Mouse (Mus musculus) megakaryocyte, embryonic 14.5 days (primary cell): ENCODE measurements at regions not wholly inside any gene's neighbourhood (a gene's known extent, or its start where the extent isn't known, plus 50 kb on each side); places are given as distances from the start of the nearest gene placed in this dataset.

Experiments used
- H3K27me3 ChIP-seq: replicated peaks from 2 replicates; pipeline ENCODE3; 2012; ENCODE audit warnings: inconsistent platforms
- H3K36me3 ChIP-seq: replicated peaks from 2 replicates; pipeline ENCODE3; 2012; ENCODE audit warnings: low read length, inconsistent platforms, mixed read lengths
- H3K4me1 ChIP-seq: 2 replicates; pipeline ENCODE4 v1.6.1; 2012; ENCODE audit warnings: inconsistent platforms
- H3K4me3 ChIP-seq: replicated peaks from 2 replicates; pipeline ENCODE3; 2012; ENCODE audit warnings: moderate library complexity, mild to moderate bottlenecking, inconsistent platforms
- H3K9me3 ChIP-seq: 2 replicates; pipeline ENCODE4 v1.6.1; 2012; ENCODE audit warnings: inconsistent platforms
- FLI1 ChIP-seq: IDR thresholded peaks from 2 replicates; pipeline ENCODE4 v1.6.1; 2012; ENCODE audit warnings: low read length, inconsistent platforms, mixed read lengths
- GATA1 ChIP-seq: IDR thresholded peaks from 3 replicates; pipeline ENCODE4 v1.6.1; 2012; ENCODE audit warnings: mixed read lengths, low read length, inconsistent platforms, borderline replicate concordance

DNA sequence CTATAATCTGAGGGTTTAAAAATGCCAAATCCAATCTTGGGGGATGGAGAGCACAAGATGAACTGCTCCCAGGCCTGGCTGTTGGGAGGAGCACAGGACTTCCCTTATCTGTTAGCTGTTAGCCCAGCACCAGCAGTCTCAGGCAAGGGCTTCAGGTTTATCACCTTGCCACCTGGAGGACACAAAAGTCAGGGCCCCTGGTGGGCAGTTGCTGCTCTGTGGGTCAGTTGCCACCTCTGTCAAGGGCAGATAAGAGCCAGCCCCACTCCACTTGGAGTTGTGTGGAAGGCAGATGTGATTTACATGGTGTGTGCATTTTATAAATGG is 269.7 kb upstream of the Myt1l start:
- no peak for TF ChIP-seq FLI1
- TF ChIP-seq GATA1 = no peak
- H3K27me3 ChIP-seq = no peaks in the 10 kb centered on the region
- H3K36me3 ChIP-seq = no peaks in the 10 kb centered on the region
- peaks cover 2% of the 10 kb centered on the region; the same call in 1 of the 2 replicates for H3K9me3 ChIP-seq
- H3K4me3 ChIP-seq = no peak overlapping the region
- no peaks in the 10 kb centered on the region for H3K4me1 ChIP-seq

DNA sequence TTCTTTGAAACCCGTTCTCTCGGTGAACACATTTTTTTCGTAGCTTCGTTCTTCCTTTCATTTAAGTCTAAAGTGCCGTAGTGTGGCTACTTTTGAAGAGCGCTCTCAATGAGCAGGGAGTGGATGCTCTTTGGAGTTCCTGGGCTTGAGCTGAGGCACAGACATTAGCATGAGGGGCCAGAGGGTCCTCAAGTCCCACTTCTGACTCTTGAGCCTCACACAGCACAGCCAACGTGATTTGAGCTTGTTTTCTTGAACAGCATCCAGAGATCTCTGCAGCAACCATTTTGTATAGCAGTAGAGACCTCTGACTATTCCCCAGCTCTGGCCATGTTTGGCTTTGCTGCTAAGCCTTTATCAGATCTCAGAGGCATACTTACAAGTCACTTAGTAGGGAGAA is 269.2 kb upstream of the Myt1l start:
- no peaks in the 10 kb centered on the region for H3K27me3 ChIP-seq
- TF ChIP-seq FLI1 = no peak
- no peak for TF ChIP-seq GATA1
- H3K9me3 ChIP-seq = peaks cover 2% of the 10 kb centered on the region; the same call in 1 of the 2 replicates
- H3K36me3 ChIP-seq = no peaks in the 10 kb centered on the region
- H3K4me1 ChIP-seq = no peaks in the 10 kb centered on the region
- no peak overlapping the region for H3K4me3 ChIP-seq

DNA sequence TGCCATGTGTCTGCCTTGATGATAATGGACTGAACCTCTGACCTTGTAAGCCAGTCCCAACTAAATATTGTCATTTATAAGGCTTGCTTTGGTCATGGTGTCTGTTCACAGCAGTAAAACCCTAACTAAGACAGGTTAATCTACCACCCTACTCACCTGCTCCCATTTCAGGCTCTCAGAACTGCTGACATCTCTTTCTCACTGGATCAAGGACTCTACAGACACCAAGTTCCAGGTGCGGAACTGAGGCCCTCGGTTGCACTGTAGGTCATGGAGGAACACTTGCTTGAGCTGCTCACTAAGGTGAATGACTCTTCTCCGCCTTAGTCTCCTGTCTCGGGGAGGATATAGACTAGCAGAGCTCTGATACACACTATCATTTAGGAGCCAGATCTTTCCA is 254.0 kb upstream of the Myt1l start:
- no peaks in the 10 kb centered on the region for H3K4me1 ChIP-seq
- H3K27me3 ChIP-seq = no peaks in the 10 kb centered on the region
- H3K9me3 ChIP-seq = peaks cover 48% of the 10 kb centered on the region
- no peak for TF ChIP-seq GATA1
- no peak for TF ChIP-seq FLI1
- no peak overlapping the region for H3K4me3 ChIP-seq
- no peaks in the 10 kb centered on the region for H3K36me3 ChIP-seq

DNA sequence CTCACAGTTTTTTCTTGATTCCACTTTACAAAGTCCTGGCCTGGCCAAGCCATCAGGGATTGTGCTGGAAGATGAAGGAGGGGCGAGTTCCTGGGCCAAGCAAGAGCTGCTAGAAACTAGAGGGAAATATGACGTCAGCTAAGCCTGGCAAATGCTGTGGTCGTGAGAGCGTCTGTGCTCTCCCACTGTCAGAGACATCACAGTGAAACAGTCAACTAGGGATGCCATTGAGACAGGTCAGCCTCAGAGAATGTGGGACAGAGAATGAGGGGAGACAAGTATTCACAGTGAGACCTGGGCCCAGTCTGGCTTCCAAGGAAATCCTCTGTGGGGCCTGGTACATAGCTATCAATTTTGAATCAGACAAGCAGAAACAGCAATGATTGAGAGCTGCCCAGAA is 252.5 kb upstream of the Myt1l start:
- Histone ChIP-seq H3K9me3 (peaks cover 49% of the 10 kb centered on the region), H3K4me1 (no peaks in the 10 kb centered on the region), H3K36me3 (no peaks in the 10 kb centered on the region), H3K4me3 (no peak overlapping the region), H3K27me3 (peaks cover 7% of the 10 kb centered on the region)
- TF ChIP-seq GATA1 (no peak), FLI1 (no peak)

DNA sequence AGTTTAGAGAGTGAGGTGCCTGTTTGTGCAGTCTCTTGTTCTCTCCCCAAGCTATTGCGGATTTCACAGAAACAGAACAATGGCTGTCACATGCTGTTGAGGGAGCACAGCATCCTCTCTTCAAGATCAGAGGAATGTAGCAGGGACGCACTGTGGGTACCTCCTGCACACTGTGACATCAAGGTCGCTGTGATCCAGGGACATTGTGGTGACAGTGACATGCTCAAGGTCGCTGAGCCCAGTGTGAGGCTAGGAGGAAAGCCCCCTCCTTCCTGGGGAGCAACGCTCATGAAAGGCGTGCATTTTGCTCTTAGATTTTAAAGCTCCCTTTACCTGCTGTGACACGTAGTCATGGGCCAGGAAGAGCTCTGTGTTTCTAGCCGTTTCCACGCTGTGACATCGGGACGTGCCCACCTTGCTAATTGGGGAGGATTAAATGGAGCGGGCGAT is 248.5 kb upstream of the Myt1l start:
- Histone ChIP-seq H3K4me3 (peak overlapping the region; percentile 62), H3K36me3 (no peaks in the 10 kb centered on the region), H3K4me1 (no peaks in the 10 kb centered on the region), H3K9me3 (peaks cover 37% of the 10 kb centered on the region), H3K27me3 (peaks cover 11% of the 10 kb centered on the region)
- TF ChIP-seq GATA1 (no peak), FLI1 (no peak)

DNA sequence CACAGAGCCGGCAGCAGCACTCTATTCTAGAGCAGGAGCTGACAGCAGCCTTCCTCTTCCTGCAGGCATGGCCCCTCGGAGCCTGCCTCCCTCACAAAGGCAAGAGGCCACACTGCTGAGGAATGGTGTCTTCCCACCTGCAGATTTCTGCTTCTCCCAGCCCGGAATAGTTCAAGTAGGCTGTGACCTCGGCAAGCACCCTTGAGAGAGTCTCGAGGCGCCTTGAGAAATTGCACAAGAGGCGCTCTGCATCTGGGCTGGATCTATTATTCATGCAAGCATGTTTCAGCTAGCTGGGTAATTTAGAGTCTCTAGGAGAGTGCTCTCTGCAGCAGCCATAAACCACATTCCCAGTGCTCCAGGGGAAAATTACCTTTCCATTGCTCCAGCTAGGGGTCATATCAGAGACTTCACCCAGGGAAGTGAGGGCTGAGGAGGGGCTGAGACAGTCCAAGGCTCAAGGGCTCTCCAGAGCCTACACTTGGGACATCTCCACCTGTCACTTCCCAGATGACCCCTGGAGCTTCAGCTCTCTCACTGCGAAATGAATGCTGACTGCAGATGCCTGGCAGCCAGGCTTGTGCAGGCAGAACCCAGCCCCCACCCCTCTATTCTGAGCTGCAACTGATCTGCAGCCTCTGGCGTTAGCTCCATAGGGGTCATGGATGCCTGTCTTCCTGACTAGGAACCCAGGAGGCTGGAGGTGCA is 247.9 kb upstream of the Myt1l start:
- TF ChIP-seq GATA1 = no peak
- TF ChIP-seq FLI1 = no peak
- Histone ChIP-seq H3K4me3 (no peak overlapping the region), H3K4me1 (no peaks in the 10 kb centered on the region), H3K9me3 (peaks cover 35% of the 10 kb centered on the region), H3K27me3 (peaks cover 11% of the 10 kb centered on the region), H3K36me3 (no peaks in the 10 kb centered on the region)

DNA sequence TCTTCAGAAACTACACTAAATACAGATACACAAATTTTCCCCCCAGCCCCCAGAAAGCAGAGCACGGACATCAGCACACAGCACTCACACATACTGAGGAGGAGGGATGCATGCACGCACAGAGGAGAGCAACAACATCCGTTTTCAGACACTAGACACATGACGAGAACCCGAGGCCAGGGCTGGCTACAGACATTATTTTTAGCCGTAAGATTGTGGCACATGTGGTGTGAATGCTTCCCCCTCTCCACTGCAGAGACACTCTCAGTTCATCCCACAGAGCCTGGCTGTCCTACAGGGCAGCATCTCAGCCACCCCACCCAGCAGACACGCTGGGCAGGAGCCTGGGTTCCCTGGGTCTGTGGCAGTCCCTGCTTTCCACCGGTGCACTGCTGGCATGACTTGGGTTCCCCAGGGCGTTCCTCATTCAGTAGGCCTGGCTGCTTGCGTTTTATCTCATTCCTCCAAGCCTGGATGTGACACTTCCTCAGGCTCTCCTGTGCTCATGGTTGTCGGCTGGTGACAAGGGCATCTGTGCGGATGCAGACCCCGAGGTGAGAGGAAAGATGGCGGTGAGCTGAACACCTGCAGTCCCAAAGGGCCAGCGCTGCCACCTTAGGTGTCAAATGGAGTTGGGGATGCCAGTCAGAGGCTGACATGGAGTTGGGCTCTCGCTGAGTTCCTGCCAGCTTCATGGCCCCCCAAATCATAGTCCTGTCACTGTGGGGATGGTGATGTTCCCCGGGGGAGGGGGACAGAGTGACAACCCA is 247.1 kb upstream of the Myt1l start:
- TF ChIP-seq GATA1 = no peak
- no peak for TF ChIP-seq FLI1
- Histone ChIP-seq H3K9me3 (peaks cover 27% of the 10 kb centered on the region), H3K4me3 (no peak overlapping the region), H3K36me3 (no peaks in the 10 kb centered on the region), H3K27me3 (peaks cover 11% of the 10 kb centered on the region), H3K4me1 (no peaks in the 10 kb centered on the region)

DNA sequence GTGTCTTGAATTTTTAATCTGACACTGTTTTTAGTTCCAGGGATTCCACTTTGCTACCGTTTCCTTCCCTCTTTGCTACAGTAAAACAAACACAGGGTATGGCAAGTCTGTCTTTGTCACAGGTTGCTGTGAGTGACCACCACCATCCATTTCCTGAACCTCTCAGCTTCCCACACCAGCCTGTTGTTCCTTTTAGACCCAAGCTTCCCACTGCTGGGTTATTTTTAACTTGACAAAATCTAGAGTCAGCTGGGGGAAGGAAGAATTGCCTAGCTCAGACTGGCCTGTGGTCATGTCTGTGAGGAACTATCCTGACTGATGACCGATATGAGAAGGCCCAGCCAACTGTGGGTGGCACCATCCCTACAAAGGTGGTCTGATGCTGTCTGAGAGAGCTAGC is 239.4 kb upstream of the Myt1l start:
- Histone ChIP-seq H3K27me3 (no peaks in the 10 kb centered on the region), H3K4me1 (peaks cover 8% of the 10 kb centered on the region), H3K36me3 (no peaks in the 10 kb centered on the region), H3K9me3 (peaks cover 6% of the 10 kb centered on the region; the same call in 1 of the 2 replicates), H3K4me3 (no peak overlapping the region)
- TF ChIP-seq GATA1 = no peak
- no peak for TF ChIP-seq FLI1

DNA sequence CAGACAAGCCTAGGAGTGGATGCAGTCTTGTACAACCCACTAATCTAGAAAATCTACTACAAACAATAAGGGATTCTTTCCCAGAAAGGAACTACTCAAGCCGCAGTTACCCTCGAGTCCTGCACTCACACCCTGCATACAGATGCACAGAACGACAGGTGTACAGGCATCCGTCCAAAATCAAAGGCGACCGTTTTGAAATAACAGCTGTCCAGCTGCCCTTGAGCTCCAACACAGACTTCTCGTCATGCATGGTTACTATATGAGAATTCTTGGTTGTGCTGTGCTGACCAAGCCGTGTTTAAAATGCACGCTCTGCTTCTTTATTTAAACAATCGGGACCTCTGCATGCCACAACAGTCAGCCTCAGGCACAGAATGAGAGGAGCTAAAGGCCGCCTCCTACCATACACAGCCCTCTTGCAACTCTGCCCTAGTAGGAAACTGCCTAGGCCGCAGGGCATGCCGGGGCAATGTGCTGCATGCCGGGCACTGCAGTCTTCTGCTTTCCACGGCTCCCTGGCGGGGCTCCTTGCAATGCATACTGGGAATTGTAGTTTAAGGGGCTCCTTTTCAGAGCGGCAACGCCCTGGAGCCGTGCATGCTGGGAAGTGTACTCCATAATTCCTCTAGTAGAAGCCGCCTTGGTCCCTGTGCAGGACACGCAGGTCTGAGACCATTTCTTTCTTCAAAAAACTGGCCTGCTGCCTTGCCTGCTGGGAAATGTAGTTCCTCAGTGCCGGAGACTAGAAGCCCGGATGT is 237.4 kb upstream of the Myt1l start:
- TF ChIP-seq GATA1 (no peak), FLI1 (no peak)
- peak overlapping the region; percentile 85 for H3K4me3 ChIP-seq
- peaks cover 6% of the 10 kb centered on the region; the same call in 1 of the 2 replicates for H3K9me3 ChIP-seq
- peaks cover 8% of the 10 kb centered on the region for H3K4me1 ChIP-seq
- no peaks in the 10 kb centered on the region for H3K27me3 ChIP-seq
- H3K36me3 ChIP-seq = no peaks in the 10 kb centered on the region
